ENCODE assay signal across 9 mouse cellular contexts in the genomic region with DNA sequence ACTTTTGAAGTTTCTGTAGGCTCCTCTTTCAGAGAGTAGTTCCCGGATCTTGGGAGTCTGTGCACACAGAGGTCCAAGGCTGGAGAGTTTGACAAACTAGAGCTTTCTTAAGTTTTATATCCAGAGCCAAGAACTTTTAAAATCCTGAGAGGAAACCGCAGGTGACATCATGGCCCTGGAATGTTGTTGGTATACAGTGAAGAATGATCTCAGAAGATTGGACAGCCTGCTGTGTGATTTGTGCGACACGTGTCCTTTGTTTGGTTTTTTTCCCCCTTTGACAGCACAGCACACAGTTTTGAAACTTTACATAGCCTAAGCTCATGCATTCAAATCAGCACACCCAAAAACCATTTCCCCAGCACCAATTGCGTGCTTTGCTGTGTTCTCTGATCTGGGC.
A peak's percentile ranks its signal among the peaks of the same experiment; 100 is the strongest.
DNase-seq lines count a peak whose midpoint lies in the region; ATAC-seq and TF ChIP-seq lines count a peak whose summit lies in the region.
"Had no signal": no experiment of that assay in that cellular context is flagged by ENCODE, and none has a peak within 500 bp of the region (broad histone marks: within the 10 kb centered on the region; RNA-seq: fewer than 3 reads in every experiment).

No protein-coding gene starts in this region.

- H3K27ac ChIP-seq in intestine, embryonic 14.5 days (ENCODE audit: low read depth) = peak overlapping the region; percentile 48
- H3K27ac ChIP-seq in intestine, postnatal 0 days (ENCODE audit: low read depth, low read length) = no peak overlapping the region
- H3K27ac ChIP-seq in brown adipose tissue, adult 24 weeks (replicated peaks; ENCODE audit: low read depth, low read length) = peak overlapping the region; percentile 33
- H3K27ac ChIP-seq in heart, embryonic 16.5 days (ENCODE audit: low read length) = peak overlapping the region; percentile 62

- no peaks in the 10 kb centered on the region for H3K36me3 ChIP-seq in intestine, embryonic 14.5 days (ENCODE audit: control insufficient read depth, insufficient read depth, low read length)
- no peaks in the 10 kb centered on the region; the same call in 1 of the 2 replicates for H3K36me3 ChIP-seq in intestine, postnatal 0 days (ENCODE audit: control insufficient read depth, insufficient read depth)
- H3K36me3 ChIP-seq in heart, embryonic 16.5 days (ENCODE audit: control insufficient read depth, insufficient read depth) = no peaks in the 10 kb centered on the region

- DNase-seq in intestine, embryonic 14.5 days (ENCODE audit: low spot score) = no peak
- DNase-seq in lung, postnatal 10 days = peak; percentile 83
- no peak for DNase-seq in thymus, adult 18-20 months
- no peak for DNase-seq in left cerebral cortex, adult 9 months (ENCODE audit: low spot score in 2 of 2)

- peaks cover 32% of the 10 kb centered on the region for H3K4me1 ChIP-seq in intestine, embryonic 14.5 days (replicated peaks; ENCODE audit: control insufficient read depth, insufficient read depth, low read length)
- H3K4me1 ChIP-seq in intestine, postnatal 0 days (replicated peaks; ENCODE audit: control insufficient read depth, insufficient read depth, low read length) = 0 out of 2 replicates have a peak, but pooled peaks cover 12% of the 10 kb centered on the region
- peaks cover 16% of the 10 kb centered on the region for H3K4me1 ChIP-seq in brown adipose tissue, adult 24 weeks (ENCODE audit: control insufficient read depth, insufficient read depth, insufficient read length, low read length)
- peaks cover 40% of the 10 kb centered on the region for H3K4me1 ChIP-seq in heart, embryonic 16.5 days (ENCODE audit: control insufficient read depth, insufficient read depth, low read length)

- H3K4me3 ChIP-seq in intestine, embryonic 14.5 days (ENCODE audit: low read depth, low read length) = no peak overlapping the region
- H3K4me3 ChIP-seq in intestine, postnatal 0 days (ENCODE audit: low read depth, low read length) = no peak overlapping the region
- H3K4me3 ChIP-seq in brown adipose tissue, adult 24 weeks (ENCODE audit: insufficient read depth, low read depth, low read length) = no peak overlapping the region
- no peak overlapping the region for H3K4me3 ChIP-seq in heart, embryonic 16.5 days (ENCODE audit: low read length)
- H3K4me3 ChIP-seq: erythroblast, embryonic 14.5 days had no signal

- ATAC-seq in intestine, embryonic 14.5 days (replicated peaks; ENCODE audit: low FRiP score, low TSS enrichment, low read depth) = no peak
- no peak for ATAC-seq in intestine, postnatal 0 days
- ATAC-seq in heart, embryonic 16.5 days (replicated peaks; ENCODE audit: extremely low read depth, insufficient read depth, low FRiP score) = peak; percentile 76
- ATAC-seq in frontal cortex, adult (ENCODE audit: low TSS enrichment) = no peak

- H3K9ac ChIP-seq in intestine, embryonic 14.5 days (ENCODE audit: low read length) = no peak overlapping the region
- H3K9ac ChIP-seq in intestine, postnatal 0 days (ENCODE audit: low read depth, low read length) = no peak overlapping the region
- H3K9ac ChIP-seq in heart, embryonic 16.5 days (ENCODE audit: low read length) = no peak overlapping the region

- H3K27me3 ChIP-seq in intestine, embryonic 14.5 days (replicated peaks; ENCODE audit: control insufficient read depth, insufficient read depth, low read length) = no peaks in the 10 kb centered on the region
- no peaks in the 10 kb centered on the region for H3K27me3 ChIP-seq in intestine, postnatal 0 days (replicated peaks; ENCODE audit: control insufficient read depth, insufficient read depth, low read length)
- H3K27me3 ChIP-seq in heart, embryonic 16.5 days (ENCODE audit: control insufficient read depth, insufficient read depth, low read length) = no peaks in the 10 kb centered on the region

- H3K9me3 ChIP-seq in intestine, embryonic 14.5 days (ENCODE audit: control insufficient read depth, low read length) = no peaks in the 10 kb centered on the region
- H3K9me3 ChIP-seq in intestine, postnatal 0 days (ENCODE audit: control insufficient read depth) = no peaks in the 10 kb centered on the region
- no peaks in the 10 kb centered on the region for H3K9me3 ChIP-seq in heart, embryonic 16.5 days (replicated peaks; ENCODE audit: control insufficient read depth, low read length)

- 24% methylated on average over 5 of the region's 5 CpGs for WGBS in intestine, embryonic 14.5 days
- WGBS in intestine, postnatal 0 days = 49% methylated on average over 5 of the region's 5 CpGs
- WGBS in heart, embryonic 16.5 days = 23% methylated on average over 5 of the region's 5 CpGs

- H3K4me2 ChIP-seq in intestine, embryonic 14.5 days (ENCODE audit: low read length) = no peak overlapping the region
- no peak overlapping the region for H3K4me2 ChIP-seq in intestine, postnatal 0 days (replicated peaks; ENCODE audit: low read depth)
- no peak overlapping the region for H3K4me2 ChIP-seq in heart, embryonic 16.5 days (ENCODE audit: low read depth, low read length)

- no peak for TF ChIP-seq CTCF in intestine, postnatal 0 days (IDR thresholded peaks at IDR 0.05; ENCODE audit: low read depth)
